Comparison of ENCODE assay signal across 25 mouse cellular contexts in the genomic region with DNA sequence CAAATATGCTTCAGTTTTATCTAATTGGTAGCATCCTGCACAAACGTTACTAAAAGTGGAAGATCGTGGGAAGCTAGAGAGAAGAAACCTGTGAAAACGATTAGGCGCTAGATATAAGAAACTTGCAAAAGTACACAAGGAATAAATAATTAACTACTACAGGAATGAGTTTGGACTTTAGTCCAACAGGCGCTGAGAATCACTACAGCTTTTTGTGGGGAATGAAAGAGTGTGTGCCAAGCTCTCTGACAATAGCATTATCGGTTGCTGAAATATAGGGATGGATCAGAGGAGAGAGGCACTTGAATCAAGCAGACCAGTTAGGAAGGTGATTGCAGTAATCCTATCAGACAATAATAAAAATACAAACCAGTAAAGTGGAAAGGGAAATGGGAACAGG. TPM values are rescaled to one million over a fixed set of nuclear protein-coding genes. Genes with fewer than 3 reads are reported as not detected.
DNase-seq lines count a peak whose midpoint lies in the region; ATAC-seq and TF ChIP-seq lines count a peak whose summit lies in the region.
"Had no signal": no experiment of that assay in that cellular context is flagged by ENCODE, and none has a peak within 500 bp of the region (broad histone marks: within the 10 kb centered on the region; RNA-seq: fewer than 3 reads in every experiment).

No protein-coding gene starts in this region.

- WGBS in liver, adult 2 months: 24% methylated on average over 6 of the region's 6 CpGs
- 62% methylated on average over 6 of the region's 6 CpGs for WGBS in liver, postnatal 0 days (ENCODE audit: insufficient replicate concordance)
- WGBS in intestine, embryonic 16.5 days: 74% methylated on average over 6 of the region's 6 CpGs
- 85% methylated on average over 6 of the region's 6 CpGs for WGBS in midbrain, embryonic 16.5 days

- H3K4me1 ChIP-seq in liver, adult 2 months (ENCODE audit: control insufficient read depth, insufficient read depth, low read length): peaks cover 2% of the 10 kb centered on the region; the same call in 1 of the 2 replicates
- no peaks in the 10 kb centered on the region for H3K4me1 ChIP-seq in liver, postnatal 0 days (ENCODE audit: insufficient read depth)
- no peaks in the 10 kb centered on the region; the same call in 1 of the 2 replicates for H3K4me1 ChIP-seq in intestine, embryonic 16.5 days (ENCODE audit: control insufficient read depth, insufficient read depth, low read length)
- H3K4me1 ChIP-seq in midbrain, embryonic 16.5 days (ENCODE audit: control insufficient read depth, insufficient read depth, low read length): no peaks in the 10 kb centered on the region
- H3K4me1 ChIP-seq: forebrain, embryonic 10.5 days; forebrain, embryonic 13.5 days; heart, embryonic 10.5 days; heart, embryonic 13.5 days had no signal

- no peak for ATAC-seq in liver, postnatal 0 days
- ATAC-seq in intestine, embryonic 16.5 days: peak; percentile 90
- ATAC-seq in midbrain, embryonic 16.5 days: no peak
- ATAC-seq: forebrain, embryonic 13.5 days; Patski had no signal

- H3K27me3 ChIP-seq in liver, adult 2 months (ENCODE audit: control insufficient read depth, insufficient read depth, low read length): no peaks in the 10 kb centered on the region
- no peaks in the 10 kb centered on the region for H3K27me3 ChIP-seq in liver, postnatal 0 days (ENCODE audit: insufficient read depth, low read length)
- no peaks in the 10 kb centered on the region for H3K27me3 ChIP-seq in intestine, embryonic 16.5 days (replicated peaks; ENCODE audit: control insufficient read depth, insufficient read depth, low read length)
- H3K27me3 ChIP-seq in midbrain, embryonic 16.5 days (ENCODE audit: control insufficient read depth, insufficient read depth, low read depth, low read length): no peaks in the 10 kb centered on the region
- H3K27me3 ChIP-seq: CH12.LX; forebrain, embryonic 13.5 days; heart, embryonic 13.5 days had no signal

- H3K9ac ChIP-seq in liver, adult 2 months (ENCODE audit: low read depth, low read length): no peak overlapping the region
- no peak overlapping the region for H3K9ac ChIP-seq in liver, postnatal 0 days (replicated peaks)
- no peak overlapping the region for H3K9ac ChIP-seq in intestine, embryonic 16.5 days (ENCODE audit: low read depth, low read length)
- no peak overlapping the region for H3K9ac ChIP-seq in midbrain, embryonic 16.5 days (ENCODE audit: low read depth, low read length)
- H3K9ac ChIP-seq: forebrain, embryonic 13.5 days; heart, embryonic 13.5 days had no signal

- TF ChIP-seq EP300 in liver, postnatal 0 days (IDR thresholded peaks at IDR 0.05; ENCODE audit: low read depth): no peak

- no peaks in the 10 kb centered on the region for H3K9me3 ChIP-seq in liver, postnatal 0 days (ENCODE audit: low read length)
- no peaks in the 10 kb centered on the region for H3K9me3 ChIP-seq in intestine, embryonic 16.5 days (ENCODE audit: control insufficient read depth, low read length)
- H3K9me3 ChIP-seq in midbrain, embryonic 16.5 days (replicated peaks; ENCODE audit: control insufficient read depth, low read length, poor library complexity, severe bottlenecking): no peaks in the 10 kb centered on the region
- H3K9me3 ChIP-seq: forebrain, embryonic 10.5 days; forebrain, embryonic 13.5 days; G1E; heart, embryonic 10.5 days; heart, embryonic 13.5 days had no signal

- no peak overlapping the region for H3K4me2 ChIP-seq in liver, postnatal 0 days (ENCODE audit: low read depth, low read length)
- 0 out of 2 replicates have a peak overlapping the region, but pooled peaks have one; percentile 12 for H3K4me2 ChIP-seq in intestine, embryonic 16.5 days (ENCODE audit: low read depth, low read length)
- H3K4me2 ChIP-seq in midbrain, embryonic 16.5 days (ENCODE audit: low read length): no peak overlapping the region
- H3K4me2 ChIP-seq: forebrain, embryonic 13.5 days; heart, embryonic 13.5 days had no signal

- H3K27ac ChIP-seq in liver, adult 2 months (replicated peaks; ENCODE audit: insufficient read depth, low read depth, low read length): no peak overlapping the region
- no peak overlapping the region for H3K27ac ChIP-seq in liver, postnatal 0 days (ENCODE audit: low read depth)
- 0 out of 2 replicates have a peak overlapping the region, but pooled peaks have one; percentile 23 for H3K27ac ChIP-seq in intestine, embryonic 16.5 days (ENCODE audit: low read length)
- H3K27ac ChIP-seq in midbrain, embryonic 16.5 days (ENCODE audit: low read length): no peak overlapping the region
- H3K27ac ChIP-seq: forebrain, embryonic 10.5 days; forebrain, embryonic 13.5 days; heart, adult 2 months; heart, embryonic 10.5 days; heart, embryonic 13.5 days had no signal

- DNase-seq in kidney, adult 9 months: peak; percentile 37
- DNase-seq in kidney, adult 18-20 months: no peak
- DNase-seq in liver, adult 2 months (ENCODE audit: extremely low read depth, low read depth, low spot score): peak; percentile 78
- no peak for DNase-seq in liver, postnatal 0 days
- DNase-seq in spleen, adult 12 weeks (ENCODE audit: low spot score): no peak
- DNase-seq: adrenal gland, postnatal 10 days; adrenal gland, postnatal 36 days; B cell, adult 2 months; cerebellum, adult 18-20 months; cerebellum, adult 9-10 months; cerebellum, postnatal 14 days; gastrocnemius, postnatal 10 days; gastrocnemius, postnatal 36 days; heart, adult 2 months; heart, postnatal 14 days; heart, postnatal 4 days had no signal

- TF ChIP-seq CTCF in liver, adult 2 months (IDR thresholded peaks at IDR 0.05; ENCODE audit: low read depth, low read length): no peak
- TF ChIP-seq CTCF in liver, postnatal 0 days (IDR thresholded peaks at IDR 0.05; ENCODE audit: low read depth): no peak

- TF ChIP-seq POLR2A in liver, adult 2 months (IDR thresholded peaks at IDR 0.05; ENCODE audit: extremely low read depth, insufficient read depth, low read length): no peak

- H3K36me3 ChIP-seq in liver, adult 2 months (ENCODE audit: control insufficient read depth, insufficient read depth, low read length): peaks cover 2% of the 10 kb centered on the region; the same call in 1 of the 2 replicates
- H3K36me3 ChIP-seq in liver, postnatal 0 days (replicated peaks; ENCODE audit: insufficient read depth, low read length): no peaks in the 10 kb centered on the region
- H3K36me3 ChIP-seq in intestine, embryonic 16.5 days (ENCODE audit: control insufficient read depth, insufficient read depth, low read length): no peaks in the 10 kb centered on the region
- H3K36me3 ChIP-seq in midbrain, embryonic 16.5 days (ENCODE audit: control insufficient read depth, insufficient read depth, low read length): no peaks in the 10 kb centered on the region; the same call in 1 of the 2 replicates
- H3K36me3 ChIP-seq: G1E had no signal

- H3K4me3 ChIP-seq in liver, adult 2 months (ENCODE audit: insufficient read depth, low read depth, low read length): no peak overlapping the region
- no peak overlapping the region for H3K4me3 ChIP-seq in liver, postnatal 0 days (ENCODE audit: low read depth, low read length)
- no peak overlapping the region for H3K4me3 ChIP-seq in intestine, embryonic 16.5 days (ENCODE audit: low read length)
- no peak overlapping the region for H3K4me3 ChIP-seq in midbrain, embryonic 16.5 days (ENCODE audit: low read depth, low read length)
- H3K4me3 ChIP-seq: forebrain, embryonic 10.5 days; forebrain, embryonic 13.5 days; heart, adult 2 months; heart, embryonic 10.5 days; heart, embryonic 13.5 days had no signal

- no peaks in the 10 kb centered on the region for H3K79me2 ChIP-seq in liver, adult 2 months (ENCODE audit: control insufficient read depth, insufficient read depth, low read length)

RNA-seq across cellular contexts. Expression of gene Amot, which starts 49.4 kb away (rescaled TPM):
- total RNA-seq in liver, adult 2 months (2014; rRNA removed): 3.2 and 4.1 TPM in 2 replicates
- polyA plus RNA-seq in liver, adult 2 months (2012; rRNA removed): 3.4 and 3.9 TPM in 2 replicates
- 4.3 and 4.9 TPM in 2 replicates for polyA plus RNA-seq in liver, postnatal 0 days (2015; fragmentation: Nextera tagmentation; extraction: Ambion mirVana)
- polyA plus RNA-seq in intestine, embryonic 16.5 days (2015; fragmentation: Nextera tagmentation; extraction: Ambion mirVana): 14.2 and 15.4 TPM in 2 replicates
- 7.9 and 9.2 TPM in 2 replicates for polyA plus RNA-seq in midbrain, embryonic 16.5 days (2015; fragmentation: Nextera tagmentation; extraction: Ambion mirVana)
- total RNA-seq: CH12.LX had no signal

Comparison
In these comparisons a context has a peak if more than half of its experiments do, and no peak if none do; other contexts are left out.
1. DNase-seq: peak in kidney, adult 9 months (single experiment) and liver, adult 2 months (single experiment); none in kidney, adult 18-20 months (single experiment), liver, postnatal 0 days (single experiment) and spleen, adult 12 weeks (single experiment).